Mouse (Mus musculus): ENCODE results near the gene Prss43. TPM values are rescaled to one million over a fixed set of nuclear protein-coding genes. Genes with fewer than 3 reads are reported as not detected.
A peak's percentile ranks its signal among the peaks of the same experiment; 100 is the strongest.

Prss43 gene
- not detected in 2 replicates for polyA plus RNA-seq (2015; fragmentation: Nextera tagmentation; extraction: Ambion mirVana)

GRCm38 (mm10) chr9:110826390-110826789, at the start of gene Prss43:
Prss43 (plus strand) TSS chr9:110826690.
- Histone ChIP-seq H3K9ac (no peak within 1 kb of the TSS), H3K36me3 (no peaks in the 10 kb centered on the region), H3K27ac (replicated peaks) (no peak within 1 kb of the TSS), H3K27me3 (replicated peaks) (peaks cover 26% of the 10 kb centered on the region), H3K4me2 (no peak within 1 kb of the TSS), H3K4me1 (no peaks in the 10 kb centered on the region), H3K4me3 (no peak within 1 kb of the TSS), H3K9me3 (no peaks in the 10 kb centered on the region)
- ATAC-seq (ENCODE audit: extremely low read depth, insufficient number of reproducible peaks, low FRiP score, low TSS enrichment), result no peak
- WGBS, result 57% methylated on average over 3 of the region's 3 CpGs

- Histone ChIP-seq H3K27ac (replicated peaks) (no peak overlapping the region), H3K4me1 (peaks cover 42% of the 10 kb centered on the region), H3K9me3 (no peaks in the 10 kb centered on the region), H3K36me3 (no peaks in the 10 kb centered on the region), H3K4me2 (no peak overlapping the region), H3K27me3 (replicated peaks) (peaks cover 13% of the 10 kb centered on the region), H3K4me3 (no peak overlapping the region), H3K9ac (no peak overlapping the region)
- WGBS, result 75% methylated on average over 1 of the region's 1 CpGs
- ATAC-seq (ENCODE audit: extremely low read depth, insufficient number of reproducible peaks, low FRiP score, low TSS enrichment), result no peak
Measured at GRCm38 (mm10) chr9:110778100-110778499, 48.4 kb upstream of the Prss43 start.

GRCm38 (mm10) chr9:110778559-110778958, 47.9 kb upstream of the Prss43 start:
- Histone ChIP-seq H3K9me3 (no peaks in the 10 kb centered on the region), H3K27ac (replicated peaks) (no peak overlapping the region), H3K27me3 (replicated peaks) (peaks cover 13% of the 10 kb centered on the region), H3K4me3 (no peak overlapping the region), H3K9ac (no peak overlapping the region), H3K36me3 (no peaks in the 10 kb centered on the region), H3K4me2 (no peak overlapping the region), H3K4me1 (peaks cover 43% of the 10 kb centered on the region)
- no peak for ATAC-seq (ENCODE audit: extremely low read depth, insufficient number of reproducible peaks, low FRiP score, low TSS enrichment)
- 75% methylated on average over 7 of the region's 7 CpGs for WGBS

- no peak overlapping the region for H3K4me2 ChIP-seq
- H3K9ac ChIP-seq, result no peak overlapping the region
- H3K4me1 ChIP-seq, result peaks cover 44% of the 10 kb centered on the region
- no peaks in the 10 kb centered on the region for H3K36me3 ChIP-seq
- H3K9me3 ChIP-seq, result no peaks in the 10 kb centered on the region
- H3K27ac ChIP-seq (replicated peaks), result no peak overlapping the region
- no peak overlapping the region for H3K4me3 ChIP-seq
- H3K27me3 ChIP-seq (replicated peaks), result peaks cover 13% of the 10 kb centered on the region
- ATAC-seq (ENCODE audit: extremely low read depth, insufficient number of reproducible peaks, low FRiP score, low TSS enrichment), result no peak
- 48% methylated on average over 5 of the region's 5 CpGs for WGBS
Measured at GRCm38 (mm10) chr9:110779242-110779913, 47.1 kb upstream of the Prss43 start.

- Histone ChIP-seq H3K9ac (peak overlapping the region; percentile 87), H3K9me3 (no peaks in the 10 kb centered on the region), H3K4me1 (peaks cover 29% of the 10 kb centered on the region), H3K4me3 (peak overlapping the region; percentile 62), H3K4me2 (peak overlapping the region; percentile 95), H3K27me3 (replicated peaks) (peaks cover 13% of the 10 kb centered on the region), H3K36me3 (no peaks in the 10 kb centered on the region), H3K27ac (replicated peaks) (peak overlapping the region; percentile 82)
- under 1% methylated on average over 43 of the region's 43 CpGs for WGBS
- ATAC-seq (ENCODE audit: extremely low read depth, insufficient number of reproducible peaks, low FRiP score, low TSS enrichment), result peak; percentile 73
Measured at GRCm38 (mm10) chr9:110781256-110781721, 45.2 kb upstream of the Prss43 start.

DNA sequence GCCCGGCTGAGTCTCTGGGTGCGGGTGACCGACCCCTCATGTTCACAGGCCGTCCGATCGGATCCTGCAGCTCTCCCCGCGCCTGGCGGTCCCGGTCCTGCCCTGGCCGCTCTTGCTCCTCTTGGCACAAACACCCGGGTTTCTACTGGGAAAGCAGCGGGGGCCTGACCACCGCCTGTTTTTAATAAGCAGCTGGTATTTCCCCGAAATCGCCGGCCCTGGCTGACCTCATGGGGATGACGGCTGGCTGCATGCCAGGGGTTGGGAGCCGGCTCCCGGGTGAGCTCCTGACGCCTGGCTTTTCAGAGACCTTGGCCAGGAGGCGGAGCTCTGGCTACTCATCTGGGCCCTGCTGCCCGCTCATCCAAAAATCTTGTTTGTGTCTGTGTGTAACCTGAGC, 44.8 kb upstream of the Prss43 start:
- Histone ChIP-seq H3K4me3 (peak overlapping the region; percentile 62), H3K27me3 (replicated peaks) (peaks cover 13% of the 10 kb centered on the region), H3K4me1 (peaks cover 29% of the 10 kb centered on the region), H3K36me3 (no peaks in the 10 kb centered on the region), H3K4me2 (peak overlapping the region; percentile 95), H3K9ac (peak overlapping the region; percentile 87), H3K27ac (replicated peaks) (peak overlapping the region; percentile 82), H3K9me3 (no peaks in the 10 kb centered on the region)
- WGBS, result under 1% methylated on average over 23 of the region's 23 CpGs
- peak; percentile 33 for ATAC-seq (ENCODE audit: extremely low read depth, insufficient number of reproducible peaks, low FRiP score, low TSS enrichment)

DNA sequence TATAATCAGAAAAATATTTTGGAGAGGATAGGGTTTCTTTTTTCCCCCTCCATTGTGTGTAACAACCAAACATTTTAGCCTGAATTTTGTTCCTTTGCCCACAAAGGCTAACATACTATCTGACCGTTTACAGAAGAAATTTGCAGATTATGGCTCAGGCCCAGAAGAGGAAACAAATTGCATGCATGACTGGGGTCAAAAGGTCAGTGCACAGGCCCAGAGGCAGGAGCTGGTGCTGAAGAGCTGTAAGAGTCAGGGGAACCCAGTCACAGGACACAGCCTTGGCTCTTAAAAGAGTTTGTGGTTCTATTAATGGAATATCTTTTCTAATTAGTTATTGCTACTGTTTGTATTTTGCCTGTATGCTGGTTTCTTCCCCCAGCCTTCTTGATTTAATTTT, 42.9 kb upstream of the Prss43 start:
- no peak overlapping the region for H3K4me2 ChIP-seq
- ATAC-seq (ENCODE audit: extremely low read depth, insufficient number of reproducible peaks, low FRiP score, low TSS enrichment), result no peak
- no peaks in the 10 kb centered on the region for H3K36me3 ChIP-seq
- WGBS, result 24% methylated on average over 1 of the region's 1 CpGs
- peaks cover 21% of the 10 kb centered on the region for H3K4me1 ChIP-seq
- H3K27me3 ChIP-seq (replicated peaks), result peaks cover 13% of the 10 kb centered on the region
- H3K4me3 ChIP-seq, result no peak overlapping the region
- H3K9me3 ChIP-seq, result no peaks in the 10 kb centered on the region
- no peak overlapping the region for H3K27ac ChIP-seq (replicated peaks)
- no peak overlapping the region for H3K9ac ChIP-seq

GRCm38 (mm10) chr9:110788169-110788568, 38.3 kb upstream of the Prss43 start:
- Histone ChIP-seq H3K9me3 (no peaks in the 10 kb centered on the region), H3K4me2 (no peak overlapping the region), H3K9ac (no peak overlapping the region), H3K4me1 (peaks cover 6% of the 10 kb centered on the region), H3K27ac (replicated peaks) (no peak overlapping the region), H3K36me3 (no peaks in the 10 kb centered on the region), H3K4me3 (no peak overlapping the region), H3K27me3 (replicated peaks) (no peaks in the 10 kb centered on the region)
- 74% methylated on average over 3 of the region's 3 CpGs for WGBS
- ATAC-seq (ENCODE audit: extremely low read depth, insufficient number of reproducible peaks, low FRiP score, low TSS enrichment), result no peak

- Histone ChIP-seq H3K27me3 (replicated peaks) (no peaks in the 10 kb centered on the region), H3K27ac (replicated peaks) (no peak overlapping the region), H3K4me2 (no peak overlapping the region), H3K4me3 (no peak overlapping the region), H3K36me3 (no peaks in the 10 kb centered on the region), H3K9ac (no peak overlapping the region), H3K9me3 (no peaks in the 10 kb centered on the region), H3K4me1 (0 out of 2 replicates have a peak, but pooled peaks cover 3% of the 10 kb centered on the region)
- no peak for ATAC-seq (ENCODE audit: extremely low read depth, insufficient number of reproducible peaks, low FRiP score, low TSS enrichment)
- WGBS, result 61% methylated on average over 4 of the region's 4 CpGs
Measured at GRCm38 (mm10) chr9:110790462-110790861, 36.0 kb upstream of the Prss43 start.

- H3K27ac ChIP-seq (replicated peaks), result no peak overlapping the region
- 0 out of 2 replicates have a peak, but pooled peaks cover 4% of the 10 kb centered on the region for H3K4me1 ChIP-seq
- H3K27me3 ChIP-seq (replicated peaks), result no peaks in the 10 kb centered on the region
- no peak overlapping the region for H3K4me2 ChIP-seq
- WGBS, result 82% methylated on average over 10 of the region's 10 CpGs
- ATAC-seq (ENCODE audit: extremely low read depth, insufficient number of reproducible peaks, low FRiP score, low TSS enrichment), result no peak
- H3K9me3 ChIP-seq, result no peaks in the 10 kb centered on the region
- no peak overlapping the region for H3K9ac ChIP-seq
- H3K4me3 ChIP-seq, result no peak overlapping the region
- no peaks in the 10 kb centered on the region for H3K36me3 ChIP-seq
Measured at GRCm38 (mm10) chr9:110797013-110797412, 29.5 kb upstream of the Prss43 start.

GRCm38 (mm10) chr9:110797866-110798265, 28.6 kb upstream of the Prss43 start, which contains the start of gene Prss42:
Prss42 (plus strand) TSS chr9:110798166.
- 87% methylated on average over 14 of the region's 14 CpGs for WGBS
- Histone ChIP-seq H3K4me2 (no peak within 1 kb of the TSS), H3K27ac (replicated peaks) (no peak within 1 kb of the TSS), H3K36me3 (no peaks in the 10 kb centered on the region), H3K27me3 (replicated peaks) (no peaks in the 10 kb centered on the region), H3K4me1 (0 out of 2 replicates have a peak, but pooled peaks cover 4% of the 10 kb centered on the region), H3K4me3 (no peak within 1 kb of the TSS), H3K9me3 (no peaks in the 10 kb centered on the region), H3K9ac (no peak within 1 kb of the TSS)
- ATAC-seq (ENCODE audit: extremely low read depth, insufficient number of reproducible peaks, low FRiP score, low TSS enrichment), result no peak
